Comparison of ENCODE assay signal across 13 mouse cellular contexts in genomic region chr3:123173553-123174378, GRCm38 (mm10).
DNase-seq lines count a peak whose midpoint lies in the region; ATAC-seq and TF ChIP-seq lines count a peak whose summit lies in the region.
"Had no signal": no experiment of that assay in that cellular context is flagged by ENCODE, and none has a peak within 500 bp of the region (broad histone marks: within the 10 kb centered on the region; RNA-seq: fewer than 3 reads in every experiment).

No protein-coding gene starts in this region.

- no peak for DNase-seq in spleen, adult 2 months (ENCODE audit: low read depth in 1 of 2, low spot score in 2 of 2)
- DNase-seq in spleen, postnatal 10 days (ENCODE audit: low spot score in 2 of 2), result no peak
- DNase-seq in embryonic facial prominence, embryonic 11.5 days (ENCODE audit: low spot score), result no peak
- no peak for DNase-seq in stomach, postnatal 0 days (ENCODE audit: low spot score)
- DNase-seq in layer of hippocampus, postnatal 25 days (ENCODE audit: extremely low spot score in 1 of 2, low spot score in 1 of 2), result no peak
- no peak for DNase-seq in hindbrain, embryonic 11.5 days (ENCODE audit: low spot score)
- DNase-seq: adrenal gland, adult 2 months; cerebellum, adult 11 months; lung, postnatal 10 days had no signal

- TF ChIP-seq POLR2A in spleen, adult 2 months (IDR thresholded peaks at IDR 0.05; ENCODE audit: low read depth, low read length), result no peak

- TF ChIP-seq CTCF in spleen, adult 2 months (IDR thresholded peaks at IDR 0.05; ENCODE audit: extremely low read depth, insufficient read depth, insufficient read length, insufficient replicate concordance), result no peak
- TF ChIP-seq CTCF in stomach, postnatal 0 days (IDR thresholded peaks at IDR 0.05; ENCODE audit: low read depth), result no peak

- no peaks in the 10 kb centered on the region for H3K36me3 ChIP-seq in spleen, adult 2 months (ENCODE audit: control insufficient read depth, insufficient read depth, low read length)
- H3K36me3 ChIP-seq in embryonic facial prominence, embryonic 11.5 days (replicated peaks; ENCODE audit: control insufficient read depth, insufficient read depth, low read depth, low read length), result no peaks in the 10 kb centered on the region
- no peaks in the 10 kb centered on the region for H3K36me3 ChIP-seq in limb, embryonic 12.5 days
- no peaks in the 10 kb centered on the region for H3K36me3 ChIP-seq in stomach, postnatal 0 days (ENCODE audit: control insufficient read depth, insufficient read depth, low read length)
- H3K36me3 ChIP-seq in hindbrain, embryonic 16.5 days (ENCODE audit: control insufficient read depth, insufficient read depth, low read length), result no peaks in the 10 kb centered on the region
- no peaks in the 10 kb centered on the region for H3K36me3 ChIP-seq in hindbrain, embryonic 11.5 days (ENCODE audit: control insufficient read depth, insufficient read depth, low read length)
- H3K36me3 ChIP-seq: G1E; intestine, embryonic 15.5 days had no signal

- H3K4me1 ChIP-seq in spleen, adult 2 months (ENCODE audit: control insufficient read depth, insufficient read depth, insufficient read length), result peaks cover 2% of the 10 kb centered on the region
- H3K4me1 ChIP-seq in embryonic facial prominence, embryonic 11.5 days (ENCODE audit: control insufficient read depth, insufficient read depth, low read length), result no peaks in the 10 kb centered on the region
- peaks cover 29% of the 10 kb centered on the region for H3K4me1 ChIP-seq in limb, embryonic 12.5 days (replicated peaks)
- H3K4me1 ChIP-seq in stomach, postnatal 0 days (replicated peaks; ENCODE audit: control insufficient read depth, insufficient read depth), result peaks cover 3% of the 10 kb centered on the region; the same call in 1 of the 2 replicates
- no peaks in the 10 kb centered on the region for H3K4me1 ChIP-seq in hindbrain, embryonic 16.5 days (ENCODE audit: control insufficient read depth, insufficient read depth, low read depth, low read length)
- no peaks in the 10 kb centered on the region for H3K4me1 ChIP-seq in hindbrain, embryonic 11.5 days (replicated peaks; ENCODE audit: control insufficient read depth, insufficient read depth, low read length)

- no peaks in the 10 kb centered on the region for H3K27me3 ChIP-seq in spleen, adult 2 months (ENCODE audit: control insufficient read depth, insufficient read depth, low read length)
- no peaks in the 10 kb centered on the region for H3K27me3 ChIP-seq in embryonic facial prominence, embryonic 11.5 days (ENCODE audit: control insufficient read depth, insufficient read depth, low read length)
- H3K27me3 ChIP-seq in limb, embryonic 12.5 days, result no peaks in the 10 kb centered on the region
- no peaks in the 10 kb centered on the region for H3K27me3 ChIP-seq in stomach, postnatal 0 days (ENCODE audit: control insufficient read depth, insufficient read depth, low read length)
- no peaks in the 10 kb centered on the region for H3K27me3 ChIP-seq in hindbrain, embryonic 16.5 days (replicated peaks; ENCODE audit: control insufficient read depth, insufficient read depth, low read length)
- no peaks in the 10 kb centered on the region for H3K27me3 ChIP-seq in hindbrain, embryonic 11.5 days (ENCODE audit: control insufficient read depth, insufficient read depth, low read length)
- H3K27me3 ChIP-seq: intestine, embryonic 15.5 days had no signal

- no peak for TF ChIP-seq EP300 in stomach, postnatal 0 days (optimal IDR thresholded peaks at IDR 0.05)

- no peak overlapping the region for H3K9ac ChIP-seq in embryonic facial prominence, embryonic 11.5 days (replicated peaks; ENCODE audit: low read length)
- H3K9ac ChIP-seq in limb, embryonic 12.5 days (replicated peaks), result no peak overlapping the region
- peak overlapping the region; percentile 27; the same call in 1 of the 2 replicates for H3K9ac ChIP-seq in stomach, postnatal 0 days (ENCODE audit: low read length)
- no peak overlapping the region for H3K9ac ChIP-seq in hindbrain, embryonic 16.5 days (ENCODE audit: low read depth, low read length)
- no peak overlapping the region for H3K9ac ChIP-seq in hindbrain, embryonic 11.5 days (ENCODE audit: low read depth, low read length)
- H3K9ac ChIP-seq: intestine, embryonic 15.5 days had no signal

- H3K27ac ChIP-seq in spleen, adult 2 months (ENCODE audit: insufficient read depth, low read length), result peak overlapping the region; percentile 48
- H3K27ac ChIP-seq in embryonic facial prominence, embryonic 11.5 days (replicated peaks; ENCODE audit: low read depth, low read length), result 0 out of 2 replicates have a peak overlapping the region, but pooled peaks have one; percentile 8
- H3K27ac ChIP-seq in limb, embryonic 12.5 days, result peak overlapping the region; percentile 25; the same call in 1 of the 2 replicates
- peak overlapping the region; percentile 58 for H3K27ac ChIP-seq in stomach, postnatal 0 days (replicated peaks)
- H3K27ac ChIP-seq in hindbrain, embryonic 16.5 days (ENCODE audit: low read depth, low read length), result no peak overlapping the region
- H3K27ac ChIP-seq in hindbrain, embryonic 11.5 days (ENCODE audit: low read depth, low read length), result no peak overlapping the region
- H3K27ac ChIP-seq: intestine, embryonic 15.5 days had no signal

- H3K4me2 ChIP-seq in embryonic facial prominence, embryonic 11.5 days (ENCODE audit: low read depth, low read length), result no peak overlapping the region
- H3K4me2 ChIP-seq in limb, embryonic 12.5 days, result no peak overlapping the region
- no peak overlapping the region for H3K4me2 ChIP-seq in stomach, postnatal 0 days (replicated peaks; ENCODE audit: low read depth)
- no peak overlapping the region for H3K4me2 ChIP-seq in hindbrain, embryonic 16.5 days (ENCODE audit: low read length)
- no peak overlapping the region for H3K4me2 ChIP-seq in hindbrain, embryonic 11.5 days (replicated peaks; ENCODE audit: low read depth, low read length)
- H3K4me2 ChIP-seq: intestine, embryonic 15.5 days had no signal

- ATAC-seq in embryonic facial prominence, embryonic 11.5 days (replicated peaks; ENCODE audit: insufficient number of reproducible peaks, low FRiP score, low TSS enrichment, low read depth), result no peak
- no peak for ATAC-seq in limb, embryonic 12.5 days (ENCODE audit: insufficient number of reproducible peaks, insufficient read depth, low FRiP score, low TSS enrichment, low read depth)
- ATAC-seq in stomach, postnatal 0 days (ENCODE audit: low FRiP score, low TSS enrichment), result peak; percentile 47
- ATAC-seq in hindbrain, embryonic 16.5 days, result no peak
- ATAC-seq in hindbrain, embryonic 11.5 days (ENCODE audit: low FRiP score), result no peak
- ATAC-seq: intestine, embryonic 15.5 days had no signal

- 84% methylated on average over 21 of the region's 21 CpGs for whole genome bisulfite sequencing in spleen, adult 2 months
- 81% methylated on average over 21 of the region's 21 CpGs for WGBS in embryonic facial prominence, embryonic 11.5 days
- WGBS in limb, embryonic 12.5 days, result 80% methylated on average over 21 of the region's 21 CpGs
- WGBS in stomach, postnatal 0 days, result 79% methylated on average over 21 of the region's 21 CpGs
- WGBS in hindbrain, embryonic 16.5 days, result 83% methylated on average over 21 of the region's 21 CpGs
- 83% methylated on average over 21 of the region's 21 CpGs for WGBS in hindbrain, embryonic 11.5 days

- H3K9me3 ChIP-seq in embryonic facial prominence, embryonic 11.5 days (replicated peaks; ENCODE audit: control insufficient read depth, low read length), result no peaks in the 10 kb centered on the region
- no peaks in the 10 kb centered on the region for H3K9me3 ChIP-seq in limb, embryonic 12.5 days
- H3K9me3 ChIP-seq in stomach, postnatal 0 days (ENCODE audit: control insufficient read depth, low read length), result no peaks in the 10 kb centered on the region
- H3K9me3 ChIP-seq in hindbrain, embryonic 16.5 days (ENCODE audit: control insufficient read depth, low read length), result no peaks in the 10 kb centered on the region
- no peaks in the 10 kb centered on the region for H3K9me3 ChIP-seq in hindbrain, embryonic 11.5 days (ENCODE audit: control insufficient read depth, low read length)
- H3K9me3 ChIP-seq: G1E; intestine, embryonic 15.5 days had no signal

- no peak overlapping the region for H3K4me3 ChIP-seq in spleen, adult 2 months (ENCODE audit: extremely low read depth, insufficient read depth, insufficient read length)
- H3K4me3 ChIP-seq in embryonic facial prominence, embryonic 11.5 days (ENCODE audit: low read depth, low read length), result no peak overlapping the region
- no peak overlapping the region for H3K4me3 ChIP-seq in limb, embryonic 12.5 days (replicated peaks)
- no peak overlapping the region for H3K4me3 ChIP-seq in stomach, postnatal 0 days (ENCODE audit: low read depth, low read length)
- H3K4me3 ChIP-seq in hindbrain, embryonic 16.5 days (ENCODE audit: low read length), result no peak overlapping the region
- H3K4me3 ChIP-seq in hindbrain, embryonic 11.5 days (ENCODE audit: low read depth, low read length), result no peak overlapping the region
- H3K4me3 ChIP-seq: intestine, embryonic 15.5 days had no signal

Comparison
In these comparisons a context has a peak if more than half of its experiments do, and no peak if none do; other contexts are left out.
1. H3K27ac ChIP-seq: peak in spleen, adult 2 months (single experiment), embryonic facial prominence, embryonic 11.5 days (single experiment), limb, embryonic 12.5 days (single experiment) and stomach, postnatal 0 days (single experiment); none in hindbrain, embryonic 16.5 days (single experiment) and hindbrain, embryonic 11.5 days (single experiment).